Mouse (Mus musculus) G1E (cell line): ENCODE results near the gene Cdk17.

Experiments
- CTCF ChIP-seq: IDR thresholded peaks from 2 replicates; pipeline ENCODE4 v1.5.1; 2012; ENCODE audit warnings: low read depth, low read length, inconsistent platforms, mixed read lengths
- GATA1 ChIP-seq: IDR thresholded peaks from 2 replicates; pipeline ENCODE4 v1.6.1; 2012; ENCODE audit warnings: borderline replicate concordance, low read length, inconsistent platforms, mixed read lengths
- POLR2AphosphoS5 ChIP-seq: IDR thresholded peaks from 2 replicates; pipeline ENCODE4 v1.6.1; 2012; ENCODE audit warnings: low read depth, low read length, inconsistent platforms; ENCODE audit not compliant: insufficient replicate concordance

DNA sequence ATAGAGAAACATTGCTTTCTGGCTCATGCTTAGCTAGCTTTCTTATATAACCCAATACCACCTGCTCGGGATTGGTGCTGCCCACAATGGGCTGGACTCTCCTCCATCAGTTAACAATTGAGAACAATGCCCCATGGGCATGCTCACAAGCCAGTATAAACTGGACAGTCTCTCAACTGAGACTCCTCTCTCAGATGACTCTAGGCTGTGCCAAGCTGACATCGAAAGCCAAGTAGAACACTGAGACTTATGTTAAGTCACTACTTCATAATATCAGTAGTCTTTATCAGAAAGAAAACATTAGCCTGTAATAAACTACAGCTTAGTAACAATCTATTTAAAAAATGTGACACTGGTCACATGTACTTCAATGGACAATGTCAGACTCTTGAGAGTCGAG, 44.0 kb upstream of the Cdk17 start:
- TF ChIP-seq CTCF (no peak), POLR2AphosphoS5 (no peak), GATA1 (no peak)
